In genomic region chr3:57667054-57667723, GRCm38 (mm10) we compare ENCODE assay signal across 8 mouse cellular contexts. TPM values are rescaled to one million over a fixed set of nuclear protein-coding genes. Genes with fewer than 3 reads are reported as not detected.
DNase-seq lines count a peak whose midpoint lies in the region; ATAC-seq and TF ChIP-seq lines count a peak whose summit lies in the region.

No protein-coding gene starts in this region.

- DNase-seq in MEL-GATA-1-ER (ENCODE audit: extremely low read depth, low read depth) = peak; percentile 85
- peak; percentile 62 for DNase-seq in c-Kit-positive CD71-positive TER-119-positive erythroid progenitor cells, embryonic 14.5 days (ENCODE audit: low spot score)
- DNase-seq in forebrain, embryonic 14.5 days (ENCODE audit: low spot score) = peak; percentile 94
- peak; percentile 68 to 92 for DNase-seq in layer of hippocampus, adult 18-20 months (ENCODE audit: low spot score in 2 of 2)
- peak; percentile 73 for DNase-seq in liver, postnatal 0 days
- peak; percentile 76 for DNase-seq in thymus, postnatal 0 days (ENCODE audit: low spot score)

- H3K27ac ChIP-seq in forebrain, embryonic 14.5 days (ENCODE audit: low read depth, low read length) = no peak overlapping the region
- no peak overlapping the region for H3K27ac ChIP-seq in liver, postnatal 0 days (ENCODE audit: low read depth)
- H3K27ac ChIP-seq in neural tube, embryonic 14.5 days (ENCODE audit: low read depth, low read length) = no peak overlapping the region

- peak overlapping the region; percentile 41; the same call in 1 of the 2 replicates for H3K9ac ChIP-seq in forebrain, embryonic 14.5 days (ENCODE audit: low read length)
- H3K9ac ChIP-seq in liver, postnatal 0 days (replicated peaks) = no peak overlapping the region
- H3K9ac ChIP-seq in neural tube, embryonic 14.5 days (replicated peaks; ENCODE audit: low read depth, low read length) = no peak overlapping the region

- H3K9me3 ChIP-seq in forebrain, embryonic 14.5 days (replicated peaks; ENCODE audit: control insufficient read depth, low read length) = no peaks in the 10 kb centered on the region
- H3K9me3 ChIP-seq in liver, postnatal 0 days (ENCODE audit: low read length) = no peaks in the 10 kb centered on the region
- no peaks in the 10 kb centered on the region for H3K9me3 ChIP-seq in neural tube, embryonic 14.5 days (ENCODE audit: control insufficient read depth, low read length)

- H3K4me1 ChIP-seq in forebrain, embryonic 14.5 days (ENCODE audit: control insufficient read depth, insufficient read depth, low read length) = no peaks in the 10 kb centered on the region
- no peaks in the 10 kb centered on the region for H3K4me1 ChIP-seq in liver, postnatal 0 days (ENCODE audit: insufficient read depth)
- no peaks in the 10 kb centered on the region for H3K4me1 ChIP-seq in neural tube, embryonic 14.5 days (ENCODE audit: control insufficient read depth, insufficient read depth, low read length)

- no peaks in the 10 kb centered on the region for H3K36me3 ChIP-seq in forebrain, embryonic 14.5 days (ENCODE audit: control insufficient read depth, insufficient read depth, low read length)
- no peaks in the 10 kb centered on the region for H3K36me3 ChIP-seq in liver, postnatal 0 days (replicated peaks; ENCODE audit: insufficient read depth, low read length)
- no peaks in the 10 kb centered on the region for H3K36me3 ChIP-seq in neural tube, embryonic 14.5 days (ENCODE audit: control insufficient read depth, insufficient read depth, low read length)

- no peaks in the 10 kb centered on the region for H3K27me3 ChIP-seq in forebrain, embryonic 14.5 days (replicated peaks; ENCODE audit: control insufficient read depth, insufficient read depth, low read length)
- H3K27me3 ChIP-seq in liver, postnatal 0 days (ENCODE audit: insufficient read depth, low read length) = no peaks in the 10 kb centered on the region
- no peaks in the 10 kb centered on the region for H3K27me3 ChIP-seq in neural tube, embryonic 14.5 days (ENCODE audit: control insufficient read depth, insufficient read depth, low read length)

- peak; percentile 87 for ATAC-seq in forebrain, embryonic 14.5 days
- ATAC-seq in hematopoietic stem cell, adult 5-6 weeks (replicated peaks in 1 of 2; ENCODE audit: insufficient read depth in 1 of 2, low FRiP score in 2 of 2, low TSS enrichment in 1 of 2, low read depth in 1 of 2, poor library complexity in 2 of 2, severe bottlenecking in 2 of 2) = peak; percentile 86 to 88
- peak; percentile 62; the same call in 1 of the 2 replicates for ATAC-seq in liver, postnatal 0 days
- peak; percentile 92 for ATAC-seq in neural tube, embryonic 14.5 days (ENCODE audit: low read depth)

- peak; percentile 79 for TF ChIP-seq CTCF in liver, postnatal 0 days (IDR thresholded peaks at IDR 0.05; ENCODE audit: low read depth)

- peak overlapping the region; percentile 18; the same call in 1 of the 2 replicates for H3K4me3 ChIP-seq in forebrain, embryonic 14.5 days (ENCODE audit: low read depth, low read length)
- H3K4me3 ChIP-seq in liver, postnatal 0 days (ENCODE audit: low read depth, low read length) = no peak overlapping the region
- peak overlapping the region; percentile 14; the same call in 1 of the 2 replicates for H3K4me3 ChIP-seq in neural tube, embryonic 14.5 days (ENCODE audit: low read depth, low read length)

- peak overlapping the region; percentile 47 for H3K4me2 ChIP-seq in forebrain, embryonic 14.5 days (ENCODE audit: low read length)
- H3K4me2 ChIP-seq in liver, postnatal 0 days (ENCODE audit: low read depth, low read length) = peak overlapping the region; percentile 33
- H3K4me2 ChIP-seq in neural tube, embryonic 14.5 days (ENCODE audit: low read depth, low read length) = peak overlapping the region; percentile 40

- TF ChIP-seq EP300 in liver, postnatal 0 days (IDR thresholded peaks at IDR 0.05; ENCODE audit: low read depth) = no peak

- WGBS in forebrain, embryonic 14.5 days = 32% methylated on average over 14 of the region's 14 CpGs
- WGBS in liver, postnatal 0 days (ENCODE audit: insufficient replicate concordance) = 28% methylated on average over 14 of the region's 14 CpGs
- 26% methylated on average over 14 of the region's 14 CpGs for WGBS in neural tube, embryonic 14.5 days

RNA-seq across cellular contexts. Expression of gene Commd2, which starts 15.7 kb away (rescaled TPM):
- 92.4 and 112 TPM in 2 replicates for polyA plus RNA-seq in forebrain, embryonic 14.5 days (2014; fragmentation: Nextera tagmentation; extraction: Ambion mirVana)
- total RNA-seq in hematopoietic stem cell, adult 5-6 weeks (2017) = 11.7 and 22.3 TPM in 2 replicates
- total RNA-seq in layer of hippocampus, adult 18-20 months (2021) = 10 to 100 TPM; 21.0 to 23.9 TPM
- 37.7 and 38.3 TPM in 2 replicates for polyA plus RNA-seq in liver, postnatal 0 days (2015; fragmentation: Nextera tagmentation; extraction: Ambion mirVana)
- polyA plus RNA-seq in neural tube, embryonic 14.5 days (2014; fragmentation: Nextera tagmentation; extraction: Ambion mirVana) = 70.9 and 77.5 TPM in 2 replicates
- polyA plus RNA-seq in thymus, postnatal 0 days (2015; fragmentation: Nextera tagmentation; extraction: Ambion mirVana) = 118 and 121 TPM in 2 replicates

RNA-seq across cellular contexts. Expression of gene Ankub1, which starts 25.4 kb away (rescaled TPM):
- 0.08 TPM in 1 of 2 replicates, not detected in the other for polyA plus RNA-seq in forebrain, embryonic 14.5 days (2014; fragmentation: Nextera tagmentation; extraction: Ambion mirVana)
- not detected in 2 replicates for total RNA-seq in hematopoietic stem cell, adult 5-6 weeks (2017)
- total RNA-seq in layer of hippocampus, adult 18-20 months (2021) = 1 to 10 TPM; 2.7 to 3.9 TPM
- 0.09 and 0.11 TPM in 2 replicates for polyA plus RNA-seq in liver, postnatal 0 days (2015; fragmentation: Nextera tagmentation; extraction: Ambion mirVana)
- not detected in 2 replicates for polyA plus RNA-seq in neural tube, embryonic 14.5 days (2014; fragmentation: Nextera tagmentation; extraction: Ambion mirVana)
- not detected in 2 replicates for polyA plus RNA-seq in thymus, postnatal 0 days (2015; fragmentation: Nextera tagmentation; extraction: Ambion mirVana)
